Mouse (Mus musculus) gastrocnemius, adult 2 months (tissue): ENCODE measurements around the gene Mup19. TPM values are rescaled to one million over a fixed set of nuclear protein-coding genes. Genes with fewer than 3 reads are reported as not detected.
"Not testable (repeated sequence)": the region's sequence is repeated elsewhere in the genome, so short reads cannot be mapped to it uniquely, and the experiment has no call there.

Experiments used
- DNase-seq: peaks from one replicate; pipeline ENCODE4 v3.0.0; 2022
- H3K27ac ChIP-seq: fragments of 200-600 bp; 2 replicates; pipeline ENCODE4 v1.8.1; 2022; ENCODE audit warnings: mild to moderate bottlenecking
- H3K4me3 ChIP-seq: fragments of 200-600 bp; 2 replicates; pipeline ENCODE4 v1.8.1; 2022; ENCODE audit warnings: mild to moderate bottlenecking, moderate library complexity
- CTCF ChIP-seq: fragments of 200-600 bp; IDR thresholded peaks from 2 replicates; pipeline ENCODE4 v1.8.1; 2022; ENCODE audit warnings: antibody characterized with exemption, mild to moderate bottlenecking, moderate library complexity
- intact Hi-C: fragments of 180-260 bp; cut with DNase I; formaldehyde crosslinking; loops from one replicate; pipeline ENCODE4 v1.15.1; 2025
- long read RNA-seq, 2 experiments: library from polyadenylated mRNA; stranded (forward); transcript quantifications; one replicate each; pipeline ENCODE4 v2.0.0; 2021
- total RNA-seq, 2 experiments: library from RNA; stranded (reverse); gene quantifications; 2 replicates each; pipeline ENCODE4 v1.2.3; 2021

Gene Mup19
- total RNA-seq = not detected
- long read RNA-seq, experiment 1 = 0 reads
- long read RNA-seq, experiment 2 = 0 reads

- DNase-seq, intact Hi-C loops, H3K27ac ChIP-seq, H3K4me3 ChIP-seq: not testable (repeated sequence)
Measured at GRCm38 (mm10) chr4:61782169-61782568, at the start of gene Mup19. Gene Mup19 (minus strand): TSS chr4:61782269.

GRCm38 (mm10) chr4:61829211-61829610 lies 47.1 kb upstream of the Mup19 start:
- no peak for TF ChIP-seq CTCF
- no peak overlapping the region for H3K27ac ChIP-seq
- intact Hi-C loops = no loop called here

GRCm38 (mm10) chr4:61823185-61823584 lies 41.1 kb upstream of the Mup19 start:
- TF ChIP-seq CTCF = no peak
- intact Hi-C loops = no loop called here
- Histone ChIP-seq H3K27ac (no peak overlapping the region), H3K4me3 (no peak overlapping the region)
- DNase-seq = peak; percentile 17

More at GRCm38 (mm10) chr4:61829211-61829610, 47.1 kb upstream of the Mup19 start:
- DNase-seq = no peak
- H3K4me3 ChIP-seq = no peak overlapping the region

GRCm38 (mm10) chr4:61822541-61822940 lies 40.5 kb upstream of the Mup19 start:
- DNase-seq, H3K27ac ChIP-seq, H3K4me3 ChIP-seq, intact Hi-C loops: not testable (repeated sequence)

- H3K27ac ChIP-seq = no peak overlapping the region
Measured at GRCm38 (mm10) chr4:61815602-61816001, 33.5 kb upstream of the Mup19 start.

GRCm38 (mm10) chr4:61813435-61813834 lies 31.4 kb upstream of the Mup19 start:
- no peak for TF ChIP-seq CTCF
- H3K27ac ChIP-seq = no peak overlapping the region
- intact Hi-C loops = no loop called here

More at GRCm38 (mm10) chr4:61815602-61816001, 33.5 kb upstream of the Mup19 start:
- intact Hi-C loops = no loop called here
- H3K4me3 ChIP-seq = no peak overlapping the region
- TF ChIP-seq CTCF = no peak
- DNase-seq = no peak

GRCm38 (mm10) chr4:61811193-61811592 lies 29.1 kb upstream of the Mup19 start:
- H3K4me3 ChIP-seq, intact Hi-C loops, H3K27ac ChIP-seq, DNase-seq: not testable (repeated sequence)
- peak; percentile 59 for TF ChIP-seq CTCF

More at GRCm38 (mm10) chr4:61813435-61813834, 31.4 kb upstream of the Mup19 start:
- no peak for DNase-seq
- H3K4me3 ChIP-seq = no peak overlapping the region

- DNase-seq, H3K4me3 ChIP-seq, H3K27ac ChIP-seq, intact Hi-C loops: not testable (repeated sequence)
Measured at GRCm38 (mm10) chr4:61808926-61809325, 26.9 kb upstream of the Mup19 start.

GRCm38 (mm10) chr4:61789699-61790098 lies 7.6 kb upstream of the Mup19 start:
- intact Hi-C loops, H3K4me3 ChIP-seq, DNase-seq, H3K27ac ChIP-seq: not testable (repeated sequence)

- H3K4me3 ChIP-seq, H3K27ac ChIP-seq, intact Hi-C loops, DNase-seq: not testable (repeated sequence)
Measured at GRCm38 (mm10) chr4:61784231-61784630, 2.2 kb upstream of the Mup19 start.

Other genes starting within 250 kb of the Mup19 start
- not detected for gene Mup17, start 186.4 kb downstream of the Mup19 start, total RNA-seq
- not detected for gene Mup18, start 108.1 kb downstream of the Mup19 start, total RNA-seq
- gene Mup5, start 53.0 kb upstream of the Mup19 start, total RNA-seq = not detected